Mouse (Mus musculus): ENCODE measurements around the gene Lrrc61.

Gene Lrrc61

DNA sequence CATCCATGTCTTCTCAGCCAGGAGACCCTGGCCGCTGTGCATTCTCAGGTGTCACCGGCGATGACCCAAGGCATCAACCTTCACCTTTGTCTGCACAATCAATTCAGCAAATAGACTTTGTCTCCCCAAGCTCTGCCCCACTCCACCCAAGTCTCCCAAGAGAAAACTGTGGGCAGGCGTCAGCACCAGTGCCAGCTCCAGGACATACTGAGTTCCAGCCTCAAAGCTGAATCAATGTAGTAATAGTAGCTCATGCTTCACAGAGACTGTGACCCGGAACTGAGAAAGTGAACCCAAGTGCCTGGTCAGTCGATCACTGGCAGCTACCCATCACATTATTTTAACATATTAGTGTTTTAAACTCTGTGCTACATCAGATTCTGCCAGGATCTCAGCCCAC lies 6.3 kb upstream of the Lrrc61 start:
- DNase-seq: no peak

- no peak for DNase-seq
These were observed 1.7 kb upstream of the Lrrc61 start for GRCm38 (mm10) chr6:48552918-48553317.

- peak in 1 of 2 experiments; percentile 45 for DNase-seq
These were observed 777 bp upstream of the Lrrc61 start for GRCm38 (mm10) chr6:48553819-48554218.

- peak in 1 of 2 experiments; percentile 72 for DNase-seq
These were observed 701 bp downstream of the Lrrc61 start for GRCm38 (mm10) chr6:48555104-48555890.

GRCm38 (mm10) chr6:48555956-48556355 lies 1.4 kb downstream of the Lrrc61 start:
- no peak for DNase-seq

- no peak for DNase-seq
These were observed 11.2 kb downstream of the Lrrc61 start for GRCm38 (mm10) chr6:48565693-48566310.

GRCm38 (mm10) chr6:48566312-48566711 lies 11.7 kb downstream of the Lrrc61 start:
- peak; percentile 68 to 78 for DNase-seq

- peak; percentile 65 to 71 for DNase-seq
These were observed 13.7 kb downstream of the Lrrc61 start for GRCm38 (mm10) chr6:48568036-48568984.

DNA sequence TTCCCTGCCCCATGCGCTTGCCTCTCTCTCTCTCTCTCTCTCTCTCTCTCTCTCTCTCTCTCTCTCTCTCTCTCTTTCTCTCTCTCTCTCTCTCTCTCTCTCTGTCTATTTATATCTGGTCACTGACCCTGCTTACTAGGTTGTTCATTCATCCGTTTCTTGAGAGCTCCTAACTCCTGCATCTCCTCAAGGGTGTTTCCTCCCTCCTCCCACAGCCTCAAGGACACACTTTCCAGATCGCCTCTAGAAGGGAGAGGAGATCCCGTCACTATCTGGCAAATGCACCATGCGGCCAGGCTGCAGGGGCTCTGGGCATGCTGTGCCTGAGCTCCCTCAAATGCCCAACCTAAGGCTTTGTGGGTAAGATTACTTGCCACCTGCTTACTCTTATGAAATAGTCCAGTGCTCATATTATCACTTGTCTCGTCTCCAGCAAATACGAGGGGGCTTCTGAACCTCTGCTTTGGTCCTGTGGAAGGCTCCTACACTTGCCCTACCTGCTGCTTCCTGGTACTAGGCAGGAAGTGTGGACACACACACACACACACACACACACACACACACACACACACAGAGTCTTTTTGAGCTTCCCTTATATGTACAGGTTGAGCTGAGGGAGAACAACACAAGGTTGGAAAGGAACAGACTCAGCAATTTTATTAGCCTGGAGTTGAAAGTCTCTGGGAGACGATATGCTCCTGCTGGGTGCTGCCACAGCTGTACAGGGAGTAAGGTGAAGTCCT lies 14.6 kb downstream of the Lrrc61 start:
- peak; percentile 25 to 30 for DNase-seq

- DNase-seq: no peak
These were observed 17.4 kb downstream of the Lrrc61 start for GRCm38 (mm10) chr6:48572014-48572413.

- no peak for DNase-seq
These were observed 18.0 kb downstream of the Lrrc61 start, which contains the start of gene Rarres2 for GRCm38 (mm10) chr6:48572572-48573061. Rarres2 (minus strand) TSS chr6:48572789.

DNA sequence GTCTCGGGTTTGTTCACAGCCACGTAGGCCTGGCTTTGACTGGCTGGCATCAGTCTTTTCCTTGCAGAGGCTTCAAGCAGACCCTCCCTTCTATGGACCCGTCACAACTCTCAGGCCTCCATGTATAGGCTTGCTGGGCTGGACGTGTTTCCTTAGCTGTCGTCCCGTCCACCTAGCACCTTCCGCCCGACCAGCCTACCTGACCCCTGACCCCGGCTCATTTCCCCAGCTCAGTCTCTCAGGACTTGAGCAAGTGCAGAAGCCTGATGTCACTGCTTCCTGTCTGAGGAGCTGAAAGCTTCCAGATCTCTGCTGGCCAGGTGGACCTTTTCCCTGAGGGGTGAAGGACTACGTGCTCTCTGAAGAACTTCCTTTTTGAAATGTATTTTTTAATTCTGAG lies 18.7 kb downstream of the Lrrc61 start:
- DNase-seq: no peak

- DNase-seq: no peak
These were observed 19.4 kb downstream of the Lrrc61 start for GRCm38 (mm10) chr6:48573981-48574380.

DNA sequence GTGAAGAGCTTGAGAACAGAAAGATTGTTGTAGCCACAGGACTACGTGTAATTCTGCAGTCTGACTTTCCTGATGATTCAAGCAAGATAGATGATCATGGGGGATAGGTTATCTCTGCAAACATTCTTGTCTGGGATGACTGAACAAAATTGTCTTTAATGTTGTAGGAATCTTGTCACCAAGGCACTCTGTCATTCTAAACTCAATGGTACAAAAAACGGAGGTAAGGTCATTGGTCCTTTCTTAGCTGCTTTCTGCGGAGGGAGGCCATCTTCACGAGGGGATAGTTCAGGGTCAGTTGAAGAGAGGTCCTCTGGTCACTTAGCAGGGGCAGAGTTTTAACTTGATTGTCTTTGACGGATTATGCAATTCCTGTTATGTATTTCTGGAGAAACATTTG lies 24.1 kb downstream of the Lrrc61 start:
- DNase-seq: no peak

GRCm38 (mm10) chr6:48579215-48579648 lies 24.6 kb downstream of the Lrrc61 start:
- DNase-seq: no peak

DNA sequence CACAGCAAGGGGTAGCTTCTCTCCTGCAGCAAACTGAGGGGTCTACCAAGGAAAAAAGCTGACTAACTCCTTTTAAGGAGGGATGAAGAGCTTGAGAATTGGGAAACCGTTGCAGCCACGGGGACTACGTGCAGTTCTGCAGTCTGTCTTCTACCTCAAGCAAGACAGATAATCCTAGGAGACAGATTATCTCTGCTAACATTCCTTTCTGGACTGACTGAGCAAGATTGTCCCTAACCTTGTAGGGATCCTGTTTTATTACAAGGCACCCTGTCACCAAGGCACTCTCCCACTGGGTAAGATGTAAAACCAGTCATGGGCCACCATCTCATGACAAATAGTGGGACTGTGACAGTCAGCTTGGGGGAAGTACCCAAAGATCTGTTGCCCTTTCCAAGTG lies 26.7 kb downstream of the Lrrc61 start:
- no peak for DNase-seq

DNA sequence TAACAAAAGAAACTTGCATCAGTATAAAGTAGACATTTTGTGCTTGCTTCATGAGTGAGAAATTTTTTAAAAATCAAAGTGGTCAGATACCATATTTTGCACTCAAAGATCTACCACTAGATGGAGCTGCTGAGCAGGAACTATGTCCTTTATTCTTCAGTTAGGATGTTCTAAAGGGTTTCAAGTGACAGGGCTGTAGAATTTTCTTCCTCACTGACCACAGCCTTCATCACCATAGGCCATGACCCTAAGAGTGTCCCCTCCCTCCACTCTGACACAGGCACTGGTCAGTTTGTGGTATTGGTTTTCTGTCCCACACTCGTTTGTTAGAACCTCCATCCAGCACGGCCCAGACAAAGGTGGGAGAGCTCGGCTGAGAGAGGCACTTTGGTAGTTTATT lies 27.4 kb downstream of the Lrrc61 start:
- peak; percentile 35 to 60 for DNase-seq

GRCm38 (mm10) chr6:48589194-48589750 lies 34.7 kb downstream of the Lrrc61 start, which contains the start of gene Gm45021:
Gm45021 (plus strand) TSS chr6:48589610.
- no peak for DNase-seq

- no peak for DNase-seq
These were observed 36.7 kb downstream of the Lrrc61 start for GRCm38 (mm10) chr6:48591221-48591845.

DNA sequence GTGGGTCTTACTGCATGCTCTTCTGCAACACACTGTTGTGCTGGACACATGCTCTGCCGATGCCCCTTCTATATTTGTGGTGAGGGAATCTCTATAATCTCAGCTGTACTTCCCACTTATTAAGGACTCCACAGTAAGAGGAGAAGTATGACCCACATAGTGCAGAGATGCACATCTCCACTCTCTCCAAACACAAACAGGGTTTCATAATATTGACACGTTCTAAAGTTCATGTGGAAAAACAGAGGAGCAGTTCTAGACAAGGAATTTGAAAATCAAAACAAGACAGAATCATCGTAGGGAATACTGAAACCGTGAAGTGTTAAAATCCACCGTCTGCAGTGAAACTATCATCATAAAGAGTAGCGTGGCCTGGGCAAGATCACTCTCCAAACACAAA lies 37.3 kb downstream of the Lrrc61 start:
- DNase-seq: no peak

Measured in cerebellum, postnatal 25 days (tissue).